Mouse (Mus musculus): ENCODE measurements at regions not wholly inside any gene's neighbourhood (a gene's known extent, or its start where the extent isn't known, plus 50 kb on each side); places are given as distances from the start of the nearest gene placed in this dataset.

- intact Hi-C loops (cut with DNase I), result loop anchor here (1.0 to 5.0 kb wide), 2 partner anchors 60 to 187 kb away; no protein-coding TSS in a partner anchor
- peak; percentile 49 to 58 for DNase-seq (ENCODE audit: low spot score in 2 of 2)
Observed at GRCm38 (mm10) chr9:31971801-31972628, 58.8 kb upstream of the Barx2 start.

- no peak for DNase-seq (ENCODE audit: low spot score in 2 of 2)
- intact Hi-C loops (cut with DNase I), result loop anchor here (5.0 kb wide), 1 partner anchor 60 kb away; no protein-coding TSS in a partner anchor
Observed at GRCm38 (mm10) chr9:31972629-31972993, 59.3 kb upstream of the Barx2 start.

- no peak for DNase-seq (ENCODE audit: low spot score in 2 of 2)
- intact Hi-C loops (cut with DNase I), result no loop called here
Observed at GRCm38 (mm10) chr9:31976191-31976590, 62.9 kb upstream of the Barx2 start.

GRCm38 (mm10) chr9:31978071-31978470 lies 64.8 kb upstream of the Barx2 start:
- intact Hi-C loops (cut with DNase I), result no loop called here

GRCm38 (mm10) chr9:31979211-31979610 lies 65.9 kb upstream of the Barx2 start:
- no peak for DNase-seq (ENCODE audit: low spot score in 2 of 2)
- intact Hi-C loops (cut with DNase I), result no loop called here

More at GRCm38 (mm10) chr9:31978071-31978470, 64.8 kb upstream of the Barx2 start:
- DNase-seq (ENCODE audit: low spot score in 2 of 2), result no peak

- no peak for DNase-seq (ENCODE audit: low spot score in 2 of 2)
- intact Hi-C loops (cut with DNase I), result no loop called here
Observed at GRCm38 (mm10) chr9:31980459-31980858, 67.2 kb upstream of the Barx2 start.

- intact Hi-C loops (cut with DNase I), result no loop called here
Observed at GRCm38 (mm10) chr9:31983759-31984586, 70.7 kb upstream of the Barx2 start.

GRCm38 (mm10) chr9:31988826-31989225 lies 75.6 kb upstream of the Barx2 start:
- intact Hi-C loops (cut with DNase I), result loop anchor here (5.0 kb wide), 1 partner anchor 43 kb away; no protein-coding TSS in a partner anchor
- no peak for DNase-seq (ENCODE audit: low spot score in 2 of 2)

More at GRCm38 (mm10) chr9:31983759-31984586, 70.7 kb upstream of the Barx2 start:
- no peak for DNase-seq (ENCODE audit: low spot score in 2 of 2)

- DNase-seq (ENCODE audit: low spot score in 2 of 2), result no peak
- intact Hi-C loops (cut with DNase I), result loop anchor here (5.0 kb wide), 1 partner anchor 43 kb away; no protein-coding TSS in a partner anchor
Observed at GRCm38 (mm10) chr9:31989581-31990360, 76.5 kb upstream of the Barx2 start.

GRCm38 (mm10) chr9:31990456-31990855 lies 77.2 kb upstream of the Barx2 start:
- DNase-seq (ENCODE audit: low spot score in 2 of 2), result no peak
- intact Hi-C loops (cut with DNase I), result no loop called here

GRCm38 (mm10) chr9:31993631-31994601 lies 80.7 kb upstream of the Barx2 start:
- DNase-seq (ENCODE audit: low spot score in 2 of 2), result no peak
- intact Hi-C loops (cut with DNase I), result no loop called here

GRCm38 (mm10) chr9:31995101-31995500 lies 81.8 kb upstream of the Barx2 start:
- DNase-seq (ENCODE audit: low spot score in 2 of 2), result no peak
- intact Hi-C loops (cut with DNase I), result no loop called here

GRCm38 (mm10) chr9:31995700-31996099 lies 82.4 kb upstream of the Barx2 start:
- intact Hi-C loops (cut with DNase I), result no loop called here

GRCm38 (mm10) chr9:31996466-31997177 lies 83.4 kb upstream of the Barx2 start:
- intact Hi-C loops (cut with DNase I), result no loop called here
- DNase-seq (ENCODE audit: low spot score in 2 of 2), result no peak

More at GRCm38 (mm10) chr9:31995700-31996099, 82.4 kb upstream of the Barx2 start:
- DNase-seq (ENCODE audit: low spot score in 2 of 2), result no peak

GRCm38 (mm10) chr9:31997178-31998097 lies 84.2 kb upstream of the Barx2 start:
- intact Hi-C loops (cut with DNase I), result no loop called here
- peak; percentile 38 to 41 for DNase-seq (ENCODE audit: low spot score in 2 of 2)

GRCm38 (mm10) chr9:31998488-31999280 lies 85.4 kb upstream of the Barx2 start:
- no peak for DNase-seq (ENCODE audit: low spot score in 2 of 2)
- intact Hi-C loops (cut with DNase I), result no loop called here
